Mouse (Mus musculus): ENCODE data around the gene Arih2.

- no peak for TF ChIP-seq CTCF (IDR thresholded peaks at IDR 0.05; ENCODE audit: low read depth, low read length)
- TF ChIP-seq GATA2 (IDR thresholded peaks at IDR 0.05; ENCODE audit: borderline replicate concordance, low read depth, low read length): no peak
- TF ChIP-seq TAL1 (conservative IDR thresholded peaks at IDR 0.05; ENCODE audit: low read depth, low read length): no peak
Measured at GRCm38 (mm10) chr9:108631631-108632256, 17.4 kb downstream of the Arih2 start.
